Mouse (Mus musculus): ENCODE data around the gene Snx15. TPM values are rescaled to one million over a fixed set of nuclear protein-coding genes. Genes with fewer than 3 reads are reported as not detected.
"Not testable (repeated sequence)": the region's sequence is repeated elsewhere in the genome, so short reads cannot be mapped to it uniquely, and the experiment has no call there.

The Snx15 gene
- polyA plus RNA-seq, 1 experiment from 2014 or later = 36.0 TPM

GRCm38 (mm10) chr19:6144842-6145241 is 16.7 kb upstream of the Snx15 start:
- Histone ChIP-seq H3K36me3 (ENCODE audit: control insufficient read depth, insufficient read depth, low read length) (no peaks in the 10 kb centered on the region), H3K9me3 (ENCODE audit: control insufficient read depth, low read length) (no peaks in the 10 kb centered on the region), H3K4me1 (replicated peaks; ENCODE audit: control insufficient read depth, insufficient read depth, low read length) (peaks cover 3% of the 10 kb centered on the region), H3K9ac (ENCODE audit: low read length) (no peak overlapping the region), H3K27me3 (replicated peaks; ENCODE audit: control insufficient read depth, insufficient read depth, low read length) (no peaks in the 10 kb centered on the region), H3K27ac (ENCODE audit: low read depth) (no peak overlapping the region), H3K4me2 (ENCODE audit: low read length) (no peak overlapping the region), H3K4me3 (ENCODE audit: low read depth, low read length) (no peak overlapping the region)
- no peak for ATAC-seq (replicated peaks; ENCODE audit: low FRiP score, low TSS enrichment, low read depth)
- WGBS = 79% methylated on average over 5 of the region's 5 CpGs
- no peak for DNase-seq (ENCODE audit: low spot score)

DNA sequence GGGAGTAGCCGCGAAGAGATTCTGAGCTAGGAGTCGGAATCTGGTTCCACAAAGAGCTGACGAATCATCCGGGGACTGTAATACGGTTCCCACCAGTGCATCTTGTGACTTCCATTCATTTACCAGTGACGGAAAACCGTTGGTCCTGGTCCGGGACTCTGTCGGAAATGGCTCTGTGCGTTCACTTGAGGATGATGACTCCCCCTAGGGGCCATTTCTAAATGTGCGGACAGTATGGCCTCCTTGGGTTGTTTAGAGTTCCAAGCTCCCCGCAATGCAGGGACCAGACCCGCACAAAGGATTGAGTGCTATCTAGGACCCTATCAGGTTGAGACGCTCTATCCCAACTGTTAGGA is 13.3 kb upstream of the Snx15 start, which contains the start of gene Arl2:
Gene Arl2 (minus strand): TSS at position 155 of the 356 bp plus-strand sequence.
- peaks cover 5% of the 10 kb centered on the region for H3K4me1 ChIP-seq (replicated peaks; ENCODE audit: control insufficient read depth, insufficient read depth, low read length)
- peak within 1 kb of the TSS; percentile 94 for H3K27ac ChIP-seq (ENCODE audit: low read depth)
- peak within 1 kb of the TSS; percentile 61 for H3K4me3 ChIP-seq (ENCODE audit: low read depth, low read length)
- H3K4me2 ChIP-seq (ENCODE audit: low read length) = peak within 1 kb of the TSS; percentile 79
- peak within 1 kb of the TSS; percentile 77 for H3K9ac ChIP-seq (ENCODE audit: low read length)
- ATAC-seq (replicated peaks; ENCODE audit: low FRiP score, low TSS enrichment, low read depth) = peak; percentile 61
- no peaks in the 10 kb centered on the region for H3K9me3 ChIP-seq (ENCODE audit: control insufficient read depth, low read length)
- WGBS = under 1% methylated on average over 15 of the region's 15 CpGs
- 0 out of 2 replicates have a peak, but pooled peaks cover 7% of the 10 kb centered on the region for H3K36me3 ChIP-seq (ENCODE audit: control insufficient read depth, insufficient read depth, low read length)
- H3K27me3 ChIP-seq (replicated peaks; ENCODE audit: control insufficient read depth, insufficient read depth, low read length) = no peaks in the 10 kb centered on the region
- no peak for DNase-seq (ENCODE audit: low spot score)

- H3K27ac ChIP-seq (ENCODE audit: low read depth) = peak within 1 kb of the TSS; percentile 94
- peak within 1 kb of the TSS; percentile 79 for H3K4me2 ChIP-seq (ENCODE audit: low read length)
- peaks cover 12% of the 10 kb centered on the region; the same call in 1 of the 2 replicates for H3K36me3 ChIP-seq (ENCODE audit: control insufficient read depth, insufficient read depth, low read length)
- H3K9ac ChIP-seq (ENCODE audit: low read length) = peak within 1 kb of the TSS; percentile 77
- under 1% methylated on average over 68 of the region's 68 CpGs for WGBS
- ATAC-seq (replicated peaks; ENCODE audit: low FRiP score, low TSS enrichment, low read depth) = peak; percentile 94
- H3K4me1 ChIP-seq (replicated peaks; ENCODE audit: control insufficient read depth, insufficient read depth, low read length) = peaks cover 5% of the 10 kb centered on the region
- DNase-seq (ENCODE audit: low spot score) = peak; percentile 98
- no peaks in the 10 kb centered on the region for H3K27me3 ChIP-seq (replicated peaks; ENCODE audit: control insufficient read depth, insufficient read depth, low read length)
- H3K4me3 ChIP-seq (ENCODE audit: low read depth, low read length) = peak within 1 kb of the TSS; percentile 61
- H3K9me3 ChIP-seq (ENCODE audit: control insufficient read depth, low read length) = no peaks in the 10 kb centered on the region
These were observed 12.7 kb upstream of the Snx15 start, which contains the start of gene Batf2 for GRCm38 (mm10) chr19:6140678-6141393. TSS of gene Batf2 (plus strand) at chr19:6140983.

DNA sequence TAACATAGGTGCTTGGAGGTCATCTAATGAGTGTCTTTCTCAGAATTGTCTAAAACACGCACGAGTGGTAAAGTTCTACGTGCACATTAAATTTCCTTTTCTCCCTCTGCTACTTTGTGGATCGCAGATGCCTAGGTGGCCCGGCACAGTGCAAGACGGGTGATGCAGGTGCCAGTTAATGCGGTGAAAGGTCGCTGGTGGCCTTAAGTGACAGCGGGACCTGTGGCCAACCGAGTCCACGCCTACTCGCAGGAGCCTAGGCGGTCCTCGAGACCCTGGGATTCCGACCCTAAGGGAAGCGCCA is 12.2 kb upstream of the Snx15 start:
- Histone ChIP-seq H3K27me3 (replicated peaks; ENCODE audit: control insufficient read depth, insufficient read depth, low read length) (no peaks in the 10 kb centered on the region), H3K27ac (ENCODE audit: low read depth) (peak overlapping the region; percentile 94), H3K36me3 (ENCODE audit: control insufficient read depth, insufficient read depth, low read length) (peaks cover 17% of the 10 kb centered on the region; the same call in 1 of the 2 replicates), H3K9ac (ENCODE audit: low read length) (peak overlapping the region; percentile 77), H3K4me3 (ENCODE audit: low read depth, low read length) (peak overlapping the region; percentile 61), H3K9me3 (ENCODE audit: control insufficient read depth, low read length) (no peaks in the 10 kb centered on the region), H3K4me2 (ENCODE audit: low read length) (peak overlapping the region; percentile 79), H3K4me1 (replicated peaks; ENCODE audit: control insufficient read depth, insufficient read depth, low read length) (peaks cover 5% of the 10 kb centered on the region)
- 6% methylated on average over 16 of the region's 16 CpGs for WGBS
- ATAC-seq (replicated peaks; ENCODE audit: low FRiP score, low TSS enrichment, low read depth) (no peak), DNase-seq (ENCODE audit: low spot score) (no peak)

GRCm38 (mm10) chr19:6139701-6140100 is 11.6 kb upstream of the Snx15 start:
- H3K27ac ChIP-seq (ENCODE audit: low read depth) = peak overlapping the region; percentile 94; the same call in 1 of the 2 replicates
- peaks cover 5% of the 10 kb centered on the region for H3K4me1 ChIP-seq (replicated peaks; ENCODE audit: control insufficient read depth, insufficient read depth, low read length)
- H3K4me2 ChIP-seq (ENCODE audit: low read length) = peak overlapping the region; percentile 79
- DNase-seq (ENCODE audit: low spot score) (no peak), ATAC-seq (replicated peaks; ENCODE audit: low FRiP score, low TSS enrichment, low read depth) (no peak)
- WGBS = 95% methylated on average over 6 of the region's 6 CpGs
- H3K4me3 ChIP-seq (ENCODE audit: low read depth, low read length) = no peak overlapping the region
- H3K36me3 ChIP-seq (ENCODE audit: control insufficient read depth, insufficient read depth, low read length) = peaks cover 23% of the 10 kb centered on the region; the same call in 1 of the 2 replicates
- peak overlapping the region; percentile 77 for H3K9ac ChIP-seq (ENCODE audit: low read length)
- no peaks in the 10 kb centered on the region for H3K9me3 ChIP-seq (ENCODE audit: control insufficient read depth, low read length)
- H3K27me3 ChIP-seq (replicated peaks; ENCODE audit: control insufficient read depth, insufficient read depth, low read length) = no peaks in the 10 kb centered on the region

- no peaks in the 10 kb centered on the region for H3K27me3 ChIP-seq (replicated peaks; ENCODE audit: control insufficient read depth, insufficient read depth, low read length)
- no peaks in the 10 kb centered on the region for H3K9me3 ChIP-seq (ENCODE audit: control insufficient read depth, low read length)
- peaks cover 27% of the 10 kb centered on the region; the same call in 1 of the 2 replicates for H3K36me3 ChIP-seq (ENCODE audit: control insufficient read depth, insufficient read depth, low read length)
- H3K4me2 ChIP-seq (ENCODE audit: low read length) = no peak overlapping the region
- no peak overlapping the region for H3K9ac ChIP-seq (ENCODE audit: low read length)
- H3K27ac ChIP-seq (ENCODE audit: low read depth) = no peak overlapping the region
- peaks cover 5% of the 10 kb centered on the region for H3K4me1 ChIP-seq (replicated peaks; ENCODE audit: control insufficient read depth, insufficient read depth, low read length)
- no peak for ATAC-seq (replicated peaks; ENCODE audit: low FRiP score, low TSS enrichment, low read depth)
- 83% methylated on average over 3 of the region's 3 CpGs for WGBS
- DNase-seq (ENCODE audit: low spot score) = no peak
- no peak overlapping the region for H3K4me3 ChIP-seq (ENCODE audit: low read depth, low read length)
These were observed 8.3 kb upstream of the Snx15 start for GRCm38 (mm10) chr19:6136397-6136796.

DNA sequence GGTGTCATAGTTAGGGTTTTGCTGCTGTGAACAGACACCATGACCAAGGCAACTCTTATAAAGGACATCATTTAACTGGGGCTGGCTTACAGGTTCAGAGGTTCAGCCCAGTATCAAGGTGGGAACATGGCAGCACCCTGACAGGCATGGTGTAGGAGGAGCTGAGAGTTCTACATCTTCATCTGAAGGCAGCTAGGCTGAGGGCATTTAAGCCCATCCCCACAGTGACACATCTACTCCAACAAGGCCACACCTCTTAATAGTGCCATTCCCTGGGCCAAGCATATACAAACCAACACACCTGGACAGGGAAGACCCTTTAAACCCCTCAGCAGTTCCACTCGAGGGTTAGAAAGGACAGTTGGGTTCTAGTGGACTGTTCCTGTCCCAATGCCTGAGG is 5.1 kb upstream of the Snx15 start:
- peaks cover 27% of the 10 kb centered on the region; the same call in 1 of the 2 replicates for H3K36me3 ChIP-seq (ENCODE audit: control insufficient read depth, insufficient read depth, low read length)
- H3K9me3 ChIP-seq (ENCODE audit: control insufficient read depth, low read length); H3K4me3 ChIP-seq (ENCODE audit: low read depth, low read length); H3K27ac ChIP-seq (ENCODE audit: low read depth); ATAC-seq (replicated peaks; ENCODE audit: low FRiP score, low TSS enrichment, low read depth); H3K4me2 ChIP-seq (ENCODE audit: low read length); H3K27me3 ChIP-seq (replicated peaks; ENCODE audit: control insufficient read depth, insufficient read depth, low read length); H3K9ac ChIP-seq (ENCODE audit: low read length); DNase-seq (ENCODE audit: low spot score); H3K4me1 ChIP-seq (replicated peaks; ENCODE audit: control insufficient read depth, insufficient read depth, low read length): not testable (repeated sequence)
- 54% methylated on average over 1 of the region's 1 CpGs for WGBS

GRCm38 (mm10) chr19:6132171-6132827 is 4.2 kb upstream of the Snx15 start:
- H3K27me3 ChIP-seq (replicated peaks; ENCODE audit: control insufficient read depth, insufficient read depth, low read length) = no peaks in the 10 kb centered on the region
- no peak overlapping the region for H3K9ac ChIP-seq (ENCODE audit: low read length)
- H3K4me3 ChIP-seq (ENCODE audit: low read depth, low read length) = no peak overlapping the region
- no peaks in the 10 kb centered on the region for H3K9me3 ChIP-seq (ENCODE audit: control insufficient read depth, low read length)
- 82% methylated on average over 7 of the region's 7 CpGs for WGBS
- H3K4me1 ChIP-seq (replicated peaks; ENCODE audit: control insufficient read depth, insufficient read depth, low read length) = 0 out of 2 replicates have a peak, but pooled peaks cover 2% of the 10 kb centered on the region
- DNase-seq (ENCODE audit: low spot score) (no peak), ATAC-seq (replicated peaks; ENCODE audit: low FRiP score, low TSS enrichment, low read depth) (no peak)
- peaks cover 24% of the 10 kb centered on the region; the same call in 1 of the 2 replicates for H3K36me3 ChIP-seq (ENCODE audit: control insufficient read depth, insufficient read depth, low read length)
- H3K27ac ChIP-seq (ENCODE audit: low read depth) = no peak overlapping the region
- H3K4me2 ChIP-seq (ENCODE audit: low read length) = no peak overlapping the region
